Comparison of ENCODE assay signal across 8 mouse cellular contexts in the genomic region with DNA sequence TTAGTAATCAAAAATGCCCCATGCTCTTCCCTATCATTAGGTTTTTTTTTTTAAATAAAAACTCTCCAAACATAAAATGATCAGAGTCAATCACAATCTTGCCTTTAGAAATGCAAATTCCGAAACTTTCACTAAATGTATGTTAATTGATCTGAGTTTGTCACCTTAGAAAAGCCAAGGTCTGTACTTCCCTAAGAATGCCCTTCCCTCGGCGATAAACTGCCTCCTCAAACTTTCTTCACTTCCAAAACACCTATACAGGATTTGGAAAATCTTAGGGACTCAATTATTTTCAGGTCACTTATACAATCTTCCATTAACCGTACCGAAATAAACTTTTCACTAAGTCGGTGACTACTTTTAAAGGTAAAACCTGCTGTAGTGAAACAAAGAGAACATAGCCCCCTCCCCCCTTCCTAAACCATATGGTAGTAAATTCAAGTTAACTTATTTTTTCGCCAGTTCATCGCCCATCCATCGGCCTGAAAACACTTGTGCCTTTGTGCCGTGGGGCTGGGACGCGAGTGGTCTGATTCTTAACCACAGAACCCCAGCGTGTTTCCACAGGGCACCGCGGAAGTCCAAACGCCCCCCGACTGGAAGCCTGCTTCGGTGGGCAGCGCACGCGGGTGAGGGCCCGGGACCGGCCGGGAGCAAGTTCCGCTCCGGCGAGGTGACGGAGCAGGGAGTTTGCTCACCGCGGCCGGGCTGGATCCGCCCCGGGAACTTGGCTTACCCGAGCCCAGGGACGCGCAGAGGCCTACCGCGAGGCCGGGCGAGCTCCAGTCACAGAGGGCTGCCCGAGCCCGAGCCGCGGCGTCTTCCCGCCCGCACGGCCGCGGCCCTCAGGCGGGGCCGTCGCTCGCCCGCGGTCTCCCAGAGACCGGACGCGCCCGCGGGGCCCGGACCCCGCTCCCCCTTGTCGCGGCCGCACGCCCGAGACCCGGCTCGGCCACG. TPM values are rescaled to one million over a fixed set of nuclear protein-coding genes. Genes with fewer than 3 reads are reported as not detected.
DNase-seq lines count a peak whose midpoint lies in the region; ATAC-seq and TF ChIP-seq lines count a peak whose summit lies in the region.

No protein-coding gene starts in this region.

- H3K4me1 ChIP-seq in brown adipose tissue, adult 24 weeks (ENCODE audit: control insufficient read depth, insufficient read depth, insufficient read length, low read length), result peaks cover 24% of the 10 kb centered on the region
- H3K4me1 ChIP-seq in heart, postnatal 0 days (ENCODE audit: control insufficient read depth, insufficient read depth), result peaks cover 52% of the 10 kb centered on the region
- peaks cover 49% of the 10 kb centered on the region for H3K4me1 ChIP-seq in lung, embryonic 15.5 days
- peaks cover 4% of the 10 kb centered on the region; the same call in 1 of the 2 replicates for H3K4me1 ChIP-seq in olfactory bulb, adult 2 months (ENCODE audit: control insufficient read depth, insufficient read depth, low read length)
- peaks cover 4% of the 10 kb centered on the region; the same call in 1 of the 2 replicates for H3K4me1 ChIP-seq in thymus, adult 2 months (replicated peaks; ENCODE audit: control insufficient read depth, insufficient read depth, low read length)

- DNase-seq in CD8-positive naive resting alpha-beta T cell, adult 2 months (ENCODE audit: low read depth in 2 of 2, low spot score in 2 of 2), result peak; percentile 61
- DNase-seq in heart, postnatal 0 days (ENCODE audit: low spot score), result no peak
- peak; percentile 60 to 80 for DNase-seq in kidney, postnatal 25 days
- DNase-seq in thymus, adult 2 months, result peak; percentile 60

- H3K27me3 ChIP-seq in heart, postnatal 0 days (ENCODE audit: control insufficient read depth, insufficient read depth, low read length), result no peaks in the 10 kb centered on the region
- no peaks in the 10 kb centered on the region for H3K27me3 ChIP-seq in lung, embryonic 15.5 days
- no peaks in the 10 kb centered on the region for H3K27me3 ChIP-seq in thymus, adult 2 months (ENCODE audit: control insufficient read depth, insufficient read depth, low read length)

- peak; percentile 74 for ATAC-seq in erythroid progenitor cell, adult 5-6 weeks (replicated peaks; ENCODE audit: low FRiP score, poor library complexity, severe bottlenecking)
- ATAC-seq in heart, postnatal 0 days (ENCODE audit: insufficient read depth, low read depth), result peak; percentile 42
- ATAC-seq in lung, embryonic 15.5 days (ENCODE audit: borderline replicate concordance, extremely low read depth, low FRiP score, low TSS enrichment), result peak; percentile 33

- WGBS in heart, postnatal 0 days, result under 1% methylated on average over 59 of the region's 71 CpGs
- WGBS in lung, embryonic 15.5 days, result under 1% methylated on average over 49 of the region's 71 CpGs
- WGBS in olfactory bulb, adult 2 months, result under 1% methylated on average over 71 of the region's 71 CpGs
- 1% methylated on average over 65 of the region's 71 CpGs for WGBS in thymus, adult 2 months

- no peak for TF ChIP-seq CTCF in heart, postnatal 0 days (IDR thresholded peaks at IDR 0.05; ENCODE audit: low read depth)
- no peak for TF ChIP-seq CTCF in olfactory bulb, adult 2 months (IDR thresholded peaks at IDR 0.05; ENCODE audit: insufficient read depth, low read depth, low read length)
- TF ChIP-seq CTCF in thymus, adult 2 months (IDR thresholded peaks at IDR 0.05; ENCODE audit: borderline replicate concordance, control insufficient read depth, extremely low read depth, insufficient read depth, low read length, poor library complexity), result no peak

- peaks cover 4% of the 10 kb centered on the region; the same call in 1 of the 2 replicates for H3K36me3 ChIP-seq in heart, postnatal 0 days (replicated peaks; ENCODE audit: control insufficient read depth, insufficient read depth, low read length)
- H3K36me3 ChIP-seq in lung, embryonic 15.5 days, result 0 out of 2 replicates have a peak, but pooled peaks cover 4% of the 10 kb centered on the region
- no peaks in the 10 kb centered on the region for H3K36me3 ChIP-seq in thymus, adult 2 months (ENCODE audit: control insufficient read depth, insufficient read depth, low read length)

- peak overlapping the region; percentile 79 for H3K4me2 ChIP-seq in heart, postnatal 0 days (ENCODE audit: low read depth, low read length)
- peak overlapping the region; percentile 84 for H3K4me2 ChIP-seq in lung, embryonic 15.5 days

- no peak for TF ChIP-seq EP300 in heart, postnatal 0 days (IDR thresholded peaks at IDR 0.05; ENCODE audit: low read depth)

- H3K4me3 ChIP-seq in brown adipose tissue, adult 24 weeks (ENCODE audit: insufficient read depth, low read depth, low read length), result peak overlapping the region; percentile 85
- H3K4me3 ChIP-seq in heart, postnatal 0 days (ENCODE audit: low read depth, low read length), result peak overlapping the region; percentile 100
- H3K4me3 ChIP-seq in lung, embryonic 15.5 days, result peak overlapping the region; percentile 94
- H3K4me3 ChIP-seq in olfactory bulb, adult 2 months (ENCODE audit: insufficient read depth, low read depth, low read length), result peak overlapping the region; percentile 96
- peak overlapping the region; percentile 61 for H3K4me3 ChIP-seq in thymus, adult 2 months (ENCODE audit: control insufficient read depth, insufficient read depth, low read length)

- H3K9me3 ChIP-seq in heart, postnatal 0 days (replicated peaks; ENCODE audit: control insufficient read depth, low read length), result no peaks in the 10 kb centered on the region
- no peaks in the 10 kb centered on the region for H3K9me3 ChIP-seq in lung, embryonic 15.5 days

- H3K27ac ChIP-seq in brown adipose tissue, adult 24 weeks (replicated peaks; ENCODE audit: low read depth, low read length), result peak overlapping the region; percentile 76
- peak overlapping the region; percentile 100 for H3K27ac ChIP-seq in heart, postnatal 0 days (ENCODE audit: low read depth)
- H3K27ac ChIP-seq in lung, embryonic 15.5 days, result peak overlapping the region; percentile 99
- 0 out of 2 replicates have a peak overlapping the region, but pooled peaks have one; percentile 25 for H3K27ac ChIP-seq in olfactory bulb, adult 2 months (ENCODE audit: insufficient read depth, low read depth, low read length)
- H3K27ac ChIP-seq in thymus, adult 2 months (ENCODE audit: control insufficient read depth, insufficient read depth, low read length), result no peak overlapping the region

- peak overlapping the region; percentile 100 for H3K9ac ChIP-seq in heart, postnatal 0 days (replicated peaks; ENCODE audit: low read depth, low read length)
- H3K9ac ChIP-seq in lung, embryonic 15.5 days, result peak overlapping the region; percentile 99

- TF ChIP-seq POLR2A in olfactory bulb, adult 2 months (IDR thresholded peaks at IDR 0.05; ENCODE audit: insufficient read depth, low read depth, low read length), result no peak
- no peak for TF ChIP-seq POLR2A in thymus, adult 2 months (IDR thresholded peaks at IDR 0.05; ENCODE audit: control insufficient read depth, extremely low read depth, insufficient read depth, low read length, poor library complexity)

RNA-seq across cellular contexts. Expression of gene Kcmf1, which starts 1.3 kb away (rescaled TPM):
- polyA plus RNA-seq in brown adipose tissue, adult 24 weeks (2012; ENCODE audit: insufficient read depth, insufficient read length, missing spikeins), result 114 and 166 TPM in 2 replicates
- 71.3 and 116 TPM in 2 replicates for total RNA-seq in erythroid progenitor cell, adult 5-6 weeks (2015; ENCODE audit: low replicate concordance)
- total RNA-seq in erythroid progenitor cell, adult 5-6 weeks (2017; ENCODE audit: low replicate concordance), result 67.9 and 107 TPM in 2 replicates
- 88.7 and 93.7 TPM in 2 replicates for total RNA-seq in heart, postnatal 0 days (2014; rRNA removed; ENCODE audit: low replicate concordance)
- 43.7 and 52.1 TPM in 2 replicates for polyA plus RNA-seq in heart, postnatal 0 days (2015; fragmentation: Nextera tagmentation; extraction: Ambion mirVana)
- polyA plus RNA-seq in lung, embryonic 15.5 days (2015; fragmentation: Nextera tagmentation; extraction: Ambion mirVana), result 45.9 and 48.9 TPM in 2 replicates
- polyA plus RNA-seq in olfactory bulb, adult 2 months (2012; ENCODE audit: insufficient read depth, insufficient read length, low replicate concordance, missing spikeins), result not detected in 2 replicates
- polyA plus RNA-seq in thymus, adult 2 months (2012; rRNA removed), result 162 and 190 TPM in 2 replicates
